Mouse (Mus musculus): ENCODE data around the gene Dcaf15. TPM values are rescaled to one million over a fixed set of nuclear protein-coding genes. Genes with fewer than 3 reads are reported as not detected.

Dcaf15 gene
- polyA plus RNA-seq, 1 experiment from 2014 or later = 12.5 TPM

DNA sequence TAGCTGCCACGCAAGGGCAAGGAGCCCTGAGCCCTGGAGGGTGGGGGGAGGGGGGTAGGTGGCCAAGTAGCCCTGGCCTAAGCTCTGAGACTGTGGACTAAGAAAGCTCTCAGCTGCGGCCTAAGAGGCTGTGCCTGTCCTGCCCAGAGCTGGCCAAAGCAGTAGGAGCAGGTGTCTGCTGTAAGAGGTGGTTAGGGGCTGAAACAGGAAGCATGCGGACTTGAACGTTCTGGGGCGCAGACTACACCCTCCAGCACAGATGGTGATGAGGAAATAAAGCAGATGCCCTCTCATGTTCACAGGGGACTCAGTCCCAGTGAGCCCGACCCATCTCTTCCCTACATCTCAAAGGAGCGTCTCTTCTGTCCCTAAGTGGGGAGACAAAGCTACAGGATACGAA is 27.7 kb upstream of the Dcaf15 start:
- ATAC-seq (ENCODE audit: low FRiP score) (no peak), DNase-seq (ENCODE audit: low spot score) (no peak)
- Histone ChIP-seq H3K36me3 (ENCODE audit: control insufficient read depth, insufficient read depth, low read length) (0 out of 2 replicates have a peak, but pooled peaks cover 14% of the 10 kb centered on the region), H3K9ac (ENCODE audit: low read depth, low read length) (no peak overlapping the region), H3K27ac (ENCODE audit: low read depth, low read length) (no peak overlapping the region), H3K27me3 (ENCODE audit: control insufficient read depth, insufficient read depth, low read length) (no peaks in the 10 kb centered on the region), H3K9me3 (ENCODE audit: control insufficient read depth, low read length) (no peaks in the 10 kb centered on the region), H3K4me1 (replicated peaks; ENCODE audit: control insufficient read depth, insufficient read depth, low read length) (no peaks in the 10 kb centered on the region), H3K4me2 (replicated peaks; ENCODE audit: low read depth, low read length) (no peak overlapping the region), H3K4me3 (ENCODE audit: low read depth, low read length) (no peak overlapping the region)
- 90% methylated on average over 8 of the region's 8 CpGs for WGBS

DNA sequence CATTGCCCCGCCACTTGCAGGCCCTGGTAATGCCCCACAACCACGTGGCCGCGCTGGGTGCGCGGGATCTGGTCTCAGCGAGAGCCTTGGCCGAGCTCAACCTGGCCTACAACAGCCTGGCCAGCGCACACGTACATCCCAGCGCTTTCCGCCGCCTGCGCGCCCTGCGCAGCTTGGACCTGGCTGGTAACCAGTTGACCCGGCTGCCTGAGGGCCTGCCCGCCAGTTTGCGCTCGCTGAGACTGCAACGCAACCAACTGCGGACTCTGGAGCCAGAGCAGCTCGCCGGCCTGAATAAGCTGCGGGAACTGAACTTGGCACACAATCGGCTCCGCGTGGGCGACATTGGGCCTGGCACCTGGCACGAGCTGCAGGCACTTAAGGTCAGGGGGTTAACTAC is 26.2 kb upstream of the Dcaf15 start:
- ATAC-seq (ENCODE audit: low FRiP score) (no peak), DNase-seq (ENCODE audit: low spot score) (no peak)
- H3K4me3 ChIP-seq (ENCODE audit: low read depth, low read length) = no peak overlapping the region
- 0 out of 2 replicates have a peak, but pooled peaks cover 6% of the 10 kb centered on the region for H3K36me3 ChIP-seq (ENCODE audit: control insufficient read depth, insufficient read depth, low read length)
- no peaks in the 10 kb centered on the region for H3K4me1 ChIP-seq (replicated peaks; ENCODE audit: control insufficient read depth, insufficient read depth, low read length)
- WGBS = 48% methylated on average over 30 of the region's 30 CpGs
- no peak overlapping the region for H3K4me2 ChIP-seq (replicated peaks; ENCODE audit: low read depth, low read length)
- H3K9ac ChIP-seq (ENCODE audit: low read depth, low read length) = no peak overlapping the region
- H3K27ac ChIP-seq (ENCODE audit: low read depth, low read length) = no peak overlapping the region
- no peaks in the 10 kb centered on the region for H3K27me3 ChIP-seq (ENCODE audit: control insufficient read depth, insufficient read depth, low read length)
- H3K9me3 ChIP-seq (ENCODE audit: control insufficient read depth, low read length) = no peaks in the 10 kb centered on the region

DNA sequence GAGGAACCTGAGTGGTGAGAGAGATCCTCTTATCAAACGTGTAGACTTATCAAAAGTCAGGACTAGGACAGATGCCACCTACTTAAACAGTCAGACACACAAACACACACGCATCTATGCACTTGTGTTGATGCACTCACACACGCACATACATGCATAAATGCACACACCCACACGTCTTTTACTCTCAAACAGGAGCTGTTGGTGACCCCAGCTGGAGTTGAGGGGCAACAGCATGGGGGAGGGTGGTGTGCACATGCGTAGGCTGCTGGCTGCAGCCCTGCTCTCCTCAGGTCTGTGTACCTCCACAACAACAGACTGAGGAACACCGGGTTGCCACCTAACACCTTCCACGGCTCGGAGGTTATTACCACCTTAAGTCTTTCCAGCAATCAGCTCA is 23.7 kb upstream of the Dcaf15 start:
- no peak for DNase-seq (ENCODE audit: low spot score)
- 76% methylated on average over 8 of the region's 8 CpGs for WGBS
- Histone ChIP-seq H3K36me3 (ENCODE audit: control insufficient read depth, insufficient read depth, low read length) (no peaks in the 10 kb centered on the region), H3K9me3 (ENCODE audit: control insufficient read depth, low read length) (no peaks in the 10 kb centered on the region), H3K4me3 (ENCODE audit: low read depth, low read length) (no peak overlapping the region), H3K27me3 (ENCODE audit: control insufficient read depth, insufficient read depth, low read length) (no peaks in the 10 kb centered on the region), H3K4me1 (replicated peaks; ENCODE audit: control insufficient read depth, insufficient read depth, low read length) (no peaks in the 10 kb centered on the region), H3K27ac (ENCODE audit: low read depth, low read length) (no peak overlapping the region), H3K4me2 (replicated peaks; ENCODE audit: low read depth, low read length) (no peak overlapping the region), H3K9ac (ENCODE audit: low read depth, low read length) (no peak overlapping the region)
- no peak for ATAC-seq (ENCODE audit: low FRiP score)

DNA sequence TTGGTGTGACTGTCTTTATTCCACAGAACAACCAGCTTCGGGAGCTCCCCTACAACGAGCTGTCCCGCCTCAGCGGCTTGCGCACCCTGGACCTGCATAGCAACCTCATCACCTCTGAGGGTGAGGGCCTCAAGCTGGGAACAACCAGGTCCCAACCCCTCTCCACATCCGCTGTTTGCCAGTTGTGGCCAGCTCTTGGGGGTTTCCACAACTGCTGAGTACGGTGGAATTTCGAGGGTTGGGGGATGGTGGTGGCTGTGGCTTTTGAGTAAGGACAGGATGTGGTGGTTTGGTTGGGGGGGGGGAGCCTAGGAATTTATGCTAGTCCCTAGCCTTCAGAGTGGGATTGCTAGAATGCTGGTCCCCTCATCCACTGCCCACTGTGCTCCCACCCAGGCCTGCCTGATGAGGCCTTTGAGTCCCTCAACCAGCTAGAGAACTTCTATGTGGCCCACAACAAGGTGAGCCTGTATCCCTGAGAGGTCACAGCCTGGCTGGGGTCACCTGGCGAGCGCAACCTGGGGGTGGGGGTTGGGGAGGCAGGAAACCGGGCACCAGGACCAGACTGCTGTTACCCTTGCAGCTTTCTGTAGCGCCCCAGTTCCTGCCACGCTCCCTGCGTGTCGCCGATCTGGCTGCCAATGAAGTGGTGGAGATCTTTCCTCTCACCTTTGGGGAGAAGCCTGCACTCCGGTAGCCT is 22.8 kb upstream of the Dcaf15 start:
- 66% methylated on average over 17 of the region's 17 CpGs for WGBS
- no peak overlapping the region for H3K27ac ChIP-seq (ENCODE audit: low read depth, low read length)

DNA sequence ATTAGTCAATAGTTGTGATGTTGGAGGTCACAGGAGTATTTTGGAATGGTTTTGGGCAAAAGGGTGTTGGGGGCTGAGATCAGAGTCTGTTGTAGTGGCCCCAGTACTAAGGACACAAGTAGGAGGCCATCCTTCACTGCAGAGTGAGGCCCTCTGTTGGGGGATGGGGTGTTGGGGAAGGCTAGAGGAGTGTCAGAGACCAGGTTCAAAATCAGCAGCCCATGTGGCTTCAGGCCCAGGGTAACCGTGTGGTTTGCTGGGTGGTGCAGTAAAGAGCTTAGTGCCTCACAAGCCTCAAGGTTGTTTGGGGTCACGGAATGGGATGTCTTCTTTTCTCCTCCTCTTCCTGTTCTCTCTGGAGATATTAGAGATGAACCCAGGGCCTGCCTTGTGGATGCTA is 22.2 kb upstream of the Dcaf15 start:
- no peak for ATAC-seq (ENCODE audit: low FRiP score)
- 79% methylated on average over 2 of the region's 2 CpGs for WGBS
- no peaks in the 10 kb centered on the region for H3K4me1 ChIP-seq (replicated peaks; ENCODE audit: control insufficient read depth, insufficient read depth, low read length)

More for the DNA sequence above, 22.8 kb upstream of the Dcaf15 start:
- no peak overlapping the region for H3K4me2 ChIP-seq (replicated peaks; ENCODE audit: low read depth, low read length)
- no peaks in the 10 kb centered on the region for H3K36me3 ChIP-seq (ENCODE audit: control insufficient read depth, insufficient read depth, low read length)
- no peak overlapping the region for H3K9ac ChIP-seq (ENCODE audit: low read depth, low read length)
- ATAC-seq (ENCODE audit: low FRiP score) (no peak), DNase-seq (ENCODE audit: low spot score) (no peak)
- H3K4me3 ChIP-seq (ENCODE audit: low read depth, low read length) = no peak overlapping the region
- H3K4me1 ChIP-seq (replicated peaks; ENCODE audit: control insufficient read depth, insufficient read depth, low read length) = no peaks in the 10 kb centered on the region
- no peaks in the 10 kb centered on the region for H3K9me3 ChIP-seq (ENCODE audit: control insufficient read depth, low read length)
- no peaks in the 10 kb centered on the region for H3K27me3 ChIP-seq (ENCODE audit: control insufficient read depth, insufficient read depth, low read length)

DNA sequence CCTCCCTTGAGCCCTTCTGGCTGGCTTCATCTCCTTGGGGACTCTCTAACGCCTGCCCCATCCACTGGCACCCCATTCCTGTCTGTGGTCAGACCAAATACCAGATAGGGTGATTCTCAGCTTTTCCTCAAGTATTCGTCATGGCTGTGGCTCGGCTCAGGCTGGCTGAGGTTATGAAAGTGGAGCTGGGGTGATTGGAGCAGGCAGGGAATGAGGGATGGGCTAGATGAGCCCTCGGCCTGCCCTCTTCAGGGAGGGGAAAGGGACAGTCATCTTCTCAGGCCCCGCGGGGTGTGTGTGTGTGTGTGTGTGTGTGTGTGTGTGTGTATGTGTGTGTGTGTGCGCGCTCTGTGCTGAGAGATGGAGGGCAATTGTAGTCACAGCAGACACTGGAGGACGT is 21.1 kb upstream of the Dcaf15 start, which contains the start of gene Podnl1:
Podnl1 (plus strand) TSS at position 334 of the 400 bp plus-strand sequence.
- no peaks in the 10 kb centered on the region for H3K4me1 ChIP-seq (replicated peaks; ENCODE audit: control insufficient read depth, insufficient read depth, low read length)
- H3K27ac ChIP-seq (ENCODE audit: low read depth, low read length) = no peak within 1 kb of the TSS
- DNase-seq (ENCODE audit: low spot score) = no peak
- no peaks in the 10 kb centered on the region for H3K36me3 ChIP-seq (ENCODE audit: control insufficient read depth, insufficient read depth, low read length)
- no peak within 1 kb of the TSS for H3K4me2 ChIP-seq (replicated peaks; ENCODE audit: low read depth, low read length)
- H3K4me3 ChIP-seq (ENCODE audit: low read depth, low read length) = no peak within 1 kb of the TSS
- ATAC-seq (ENCODE audit: low FRiP score) = no peak
- no peaks in the 10 kb centered on the region for H3K27me3 ChIP-seq (ENCODE audit: control insufficient read depth, insufficient read depth, low read length)
- no peak within 1 kb of the TSS for H3K9ac ChIP-seq (ENCODE audit: low read depth, low read length)
- WGBS = 62% methylated on average over 9 of the region's 9 CpGs
- no peaks in the 10 kb centered on the region for H3K9me3 ChIP-seq (ENCODE audit: control insufficient read depth, low read length)

More for the DNA sequence above, 22.2 kb upstream of the Dcaf15 start:
- no peak overlapping the region for H3K27ac ChIP-seq (ENCODE audit: low read depth, low read length)
- H3K9ac ChIP-seq (ENCODE audit: low read depth, low read length) = no peak overlapping the region
- DNase-seq (ENCODE audit: low spot score) = no peak
- H3K4me2 ChIP-seq (replicated peaks; ENCODE audit: low read depth, low read length) = no peak overlapping the region
- no peaks in the 10 kb centered on the region for H3K36me3 ChIP-seq (ENCODE audit: control insufficient read depth, insufficient read depth, low read length)
- no peaks in the 10 kb centered on the region for H3K27me3 ChIP-seq (ENCODE audit: control insufficient read depth, insufficient read depth, low read length)
- H3K4me3 ChIP-seq (ENCODE audit: low read depth, low read length) = no peak overlapping the region
- no peaks in the 10 kb centered on the region for H3K9me3 ChIP-seq (ENCODE audit: control insufficient read depth, low read length)

DNA sequence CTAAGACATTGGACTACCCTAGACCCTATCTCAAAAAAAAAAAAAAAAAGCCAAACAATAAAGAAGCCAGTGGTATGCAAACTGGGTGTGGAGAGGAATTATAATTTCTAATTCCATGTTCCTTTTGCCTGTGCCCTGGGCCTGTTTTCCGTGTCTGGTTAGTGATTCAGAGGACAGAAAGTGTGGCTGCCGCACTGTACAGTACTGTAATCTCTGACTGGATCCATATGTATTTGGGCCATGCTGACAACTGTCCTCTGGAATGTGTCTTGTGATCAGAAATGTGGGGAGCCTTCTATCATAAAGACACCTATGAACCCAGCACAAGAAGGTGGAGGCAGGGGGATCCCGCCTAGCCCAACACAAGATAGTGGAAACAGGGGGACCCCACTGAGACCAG is 17.6 kb upstream of the Dcaf15 start:
- DNase-seq (ENCODE audit: low spot score) (no peak), ATAC-seq (ENCODE audit: low FRiP score) (no peak)
- Histone ChIP-seq H3K9ac (ENCODE audit: low read depth, low read length) (no peak overlapping the region), H3K4me2 (replicated peaks; ENCODE audit: low read depth, low read length) (no peak overlapping the region), H3K9me3 (ENCODE audit: control insufficient read depth, low read length) (no peaks in the 10 kb centered on the region), H3K4me3 (ENCODE audit: low read depth, low read length) (no peak overlapping the region), H3K4me1 (replicated peaks; ENCODE audit: control insufficient read depth, insufficient read depth, low read length) (no peaks in the 10 kb centered on the region), H3K27me3 (ENCODE audit: control insufficient read depth, insufficient read depth, low read length) (no peaks in the 10 kb centered on the region), H3K27ac (ENCODE audit: low read depth, low read length) (no peak overlapping the region), H3K36me3 (ENCODE audit: control insufficient read depth, insufficient read depth, low read length) (no peaks in the 10 kb centered on the region)
- 90% methylated on average over 3 of the region's 3 CpGs for WGBS

DNA sequence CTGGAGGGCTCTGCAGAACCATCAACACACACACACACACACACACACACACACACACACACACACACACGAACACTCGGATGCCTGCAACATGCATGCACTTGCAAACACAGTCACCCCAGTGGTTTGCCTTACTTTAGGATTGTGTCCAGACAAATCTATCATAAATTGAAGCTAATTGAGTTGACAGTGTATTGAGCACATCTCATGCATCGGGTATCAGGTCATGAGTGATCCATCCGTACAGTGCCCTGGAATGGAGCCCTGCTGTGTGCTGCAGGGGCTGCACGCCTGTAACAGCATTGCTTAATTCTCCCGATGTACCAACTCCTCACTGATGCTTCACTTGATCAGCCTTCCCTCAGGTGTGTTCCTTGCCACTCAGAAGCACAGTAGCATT is 11.1 kb upstream of the Dcaf15 start:
- Histone ChIP-seq H3K4me1 (replicated peaks; ENCODE audit: control insufficient read depth, insufficient read depth, low read length) (no peaks in the 10 kb centered on the region), H3K9me3 (ENCODE audit: control insufficient read depth, low read length) (no peaks in the 10 kb centered on the region), H3K4me3 (ENCODE audit: low read depth, low read length) (no peak overlapping the region), H3K27ac (ENCODE audit: low read depth, low read length) (no peak overlapping the region), H3K9ac (ENCODE audit: low read depth, low read length) (no peak overlapping the region), H3K4me2 (replicated peaks; ENCODE audit: low read depth, low read length) (no peak overlapping the region), H3K27me3 (ENCODE audit: control insufficient read depth, insufficient read depth, low read length) (no peaks in the 10 kb centered on the region), H3K36me3 (ENCODE audit: control insufficient read depth, insufficient read depth, low read length) (no peaks in the 10 kb centered on the region)
- WGBS = 83% methylated on average over 6 of the region's 6 CpGs
- DNase-seq (ENCODE audit: low spot score) = no peak
- ATAC-seq (ENCODE audit: low FRiP score) = no peak
